Mouse (Mus musculus): Measurements from ENCODE around the gene Sgcd. TPM values are rescaled to one million over a fixed set of nuclear protein-coding genes. Genes with fewer than 3 reads are reported as not detected.

Gene Sgcd
- total RNA-seq, 2 experiments from 2014 or later: 66.7 to 76.3 TPM

DNA sequence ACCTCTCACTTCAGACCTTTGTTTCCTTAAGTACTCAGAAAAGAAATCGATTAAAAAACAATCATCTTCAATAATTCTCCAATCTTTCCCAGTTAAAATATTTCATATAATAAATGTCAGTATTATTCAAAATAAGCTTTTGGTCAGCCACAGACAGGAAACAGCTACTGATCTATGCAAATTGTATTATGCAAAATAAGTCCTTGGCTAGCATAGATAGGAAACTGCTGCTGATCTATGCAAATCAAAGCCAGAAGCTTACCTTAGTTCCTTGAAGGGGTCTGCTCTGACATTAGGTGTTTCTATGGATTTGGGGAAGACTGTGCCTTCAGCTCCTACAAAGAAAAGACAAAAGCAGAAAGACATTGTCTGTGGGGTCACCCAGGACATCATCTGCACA is 906.3 kb downstream of the Sgcd start:
- intact Hi-C loops (cut with DNase I): no loop called here
- DNase-seq (ENCODE audit: low spot score): no peak

DNA sequence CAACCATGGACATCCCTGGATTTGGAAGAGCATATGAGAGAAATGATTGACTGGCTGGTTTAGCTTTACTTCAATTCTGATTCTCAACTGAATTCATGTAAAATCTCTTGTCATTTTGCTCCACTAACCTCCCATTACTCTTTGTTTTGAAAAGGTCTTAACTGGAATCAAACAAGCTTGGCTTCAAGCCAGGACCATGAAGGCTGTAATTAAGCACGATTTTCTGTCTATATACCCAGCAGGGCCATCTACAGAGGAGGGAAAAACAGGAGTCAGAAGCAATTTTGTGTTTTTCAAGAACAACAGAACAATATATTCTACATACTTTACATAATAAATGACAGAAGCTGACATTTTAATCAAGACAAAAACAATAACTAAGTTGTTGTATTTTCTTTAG is 915.2 kb downstream of the Sgcd start:
- DNase-seq (ENCODE audit: low spot score): no peak
- intact Hi-C loops (cut with DNase I): no loop called here

DNA sequence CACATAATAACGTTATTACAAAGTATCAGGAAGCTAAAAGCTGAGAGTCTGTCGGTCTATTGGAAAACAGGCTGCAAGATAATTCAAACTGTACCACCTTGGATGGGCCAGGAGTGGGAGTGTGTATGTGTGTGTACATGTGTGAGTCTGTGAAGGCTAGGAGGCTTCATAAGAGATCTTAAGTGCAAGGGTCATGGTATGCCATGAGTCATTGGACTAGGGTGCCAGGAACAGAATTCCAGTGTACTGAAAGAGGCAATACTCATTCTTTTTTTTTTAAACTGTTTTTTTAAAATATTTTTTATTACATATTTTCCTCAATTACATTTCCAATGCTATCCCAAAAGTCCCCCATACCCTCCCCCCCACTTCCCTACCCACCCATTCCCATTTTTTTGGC is 917.6 kb downstream of the Sgcd start:
- intact Hi-C loops (cut with DNase I): no loop called here
- no peak for DNase-seq (ENCODE audit: low spot score)

DNA sequence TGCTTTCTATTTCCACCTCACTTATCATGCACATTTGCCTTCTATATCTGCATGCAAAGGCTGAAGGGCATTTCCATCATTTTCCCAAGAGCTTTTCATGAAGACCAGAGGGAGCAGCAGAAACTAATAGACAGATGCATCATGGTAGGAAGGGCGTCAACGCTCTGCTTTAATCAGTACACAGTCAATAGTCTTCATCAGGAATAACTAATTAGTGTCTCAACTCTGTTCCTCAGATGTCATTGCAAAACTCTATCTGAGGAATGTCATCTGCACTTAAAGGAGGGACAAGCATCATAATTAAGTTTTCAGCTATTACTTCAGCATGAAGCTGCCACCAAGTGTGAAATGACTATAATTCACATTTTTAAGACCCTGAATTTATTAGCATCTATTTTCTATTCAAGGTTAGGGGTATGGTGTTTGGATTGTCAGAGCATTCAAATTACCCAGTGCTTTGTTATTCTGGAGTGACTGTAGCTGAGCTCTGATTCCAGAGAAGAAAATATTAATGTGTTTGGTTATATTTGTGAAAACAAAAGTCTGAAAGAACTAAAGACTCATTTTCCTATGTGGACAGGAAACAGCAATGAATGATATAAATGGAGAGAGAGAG is 918.9 kb downstream of the Sgcd start:
- intact Hi-C loops (cut with DNase I): no loop called here
- DNase-seq (ENCODE audit: low spot score): no peak

DNA sequence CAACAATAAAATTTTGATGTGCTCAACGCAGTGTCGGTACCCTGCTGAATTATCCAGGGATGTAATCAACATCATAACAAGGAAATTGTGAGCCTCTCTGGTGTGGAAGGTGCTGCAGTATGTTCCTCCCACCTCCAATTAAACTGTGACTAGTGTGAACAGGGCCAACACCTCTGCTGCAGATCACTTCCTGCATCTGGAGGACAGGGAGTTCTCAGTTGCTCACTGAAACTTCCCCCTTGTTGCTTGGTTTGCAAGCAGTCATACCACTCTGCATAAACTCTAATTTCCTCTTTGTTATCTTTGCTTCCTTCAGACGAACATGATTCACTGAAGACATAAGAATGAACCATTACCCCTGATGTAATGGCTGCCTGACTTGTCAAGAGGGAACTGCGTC is 925.1 kb downstream of the Sgcd start:
- DNase-seq (ENCODE audit: low spot score): no peak
- intact Hi-C loops (cut with DNase I): no loop called here

DNA sequence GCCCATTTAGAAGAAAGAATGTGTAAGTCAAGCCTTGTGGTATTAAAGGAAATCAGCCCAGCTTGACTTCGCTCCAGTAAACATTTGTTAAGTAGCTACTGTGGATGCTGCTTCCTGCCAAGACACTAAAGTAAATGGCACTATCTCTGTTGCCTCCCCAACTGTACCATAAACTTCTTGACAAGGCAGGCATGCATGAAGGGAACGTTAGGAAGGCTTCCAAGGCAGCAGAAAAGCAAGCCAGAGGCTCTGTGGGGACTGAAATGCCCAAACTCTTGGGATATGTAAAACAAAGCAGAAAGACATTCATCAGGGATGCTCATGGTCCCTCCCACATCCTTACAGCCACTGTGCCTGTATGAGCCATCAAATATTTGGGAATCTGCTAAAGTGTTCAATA is 938.4 kb downstream of the Sgcd start:
- intact Hi-C loops (cut with DNase I): no loop called here

DNA sequence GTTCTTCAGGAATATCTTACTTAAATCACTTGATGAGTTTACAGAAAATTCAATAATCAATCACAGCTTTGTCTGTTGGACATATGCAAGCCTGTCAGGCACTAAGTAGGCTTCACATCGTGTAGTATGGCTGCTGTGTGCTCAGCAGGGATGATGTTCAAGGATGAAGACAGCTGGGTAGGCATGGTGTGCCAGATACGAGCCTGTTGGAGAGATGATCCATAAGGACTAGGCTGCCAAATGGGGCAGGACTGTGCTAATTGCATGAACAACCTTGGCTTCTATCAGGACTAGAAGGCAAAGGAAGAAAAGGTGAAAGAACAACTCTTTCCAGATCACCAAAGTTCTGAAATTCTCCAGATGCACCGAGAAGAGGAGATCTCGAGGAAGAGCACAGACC is 939.0 kb downstream of the Sgcd start:
- intact Hi-C loops (cut with DNase I): no loop called here
- DNase-seq (ENCODE audit: low spot score): no peak

More for the DNA sequence above, 938.4 kb downstream of the Sgcd start:
- DNase-seq (ENCODE audit: low spot score): no peak

DNA sequence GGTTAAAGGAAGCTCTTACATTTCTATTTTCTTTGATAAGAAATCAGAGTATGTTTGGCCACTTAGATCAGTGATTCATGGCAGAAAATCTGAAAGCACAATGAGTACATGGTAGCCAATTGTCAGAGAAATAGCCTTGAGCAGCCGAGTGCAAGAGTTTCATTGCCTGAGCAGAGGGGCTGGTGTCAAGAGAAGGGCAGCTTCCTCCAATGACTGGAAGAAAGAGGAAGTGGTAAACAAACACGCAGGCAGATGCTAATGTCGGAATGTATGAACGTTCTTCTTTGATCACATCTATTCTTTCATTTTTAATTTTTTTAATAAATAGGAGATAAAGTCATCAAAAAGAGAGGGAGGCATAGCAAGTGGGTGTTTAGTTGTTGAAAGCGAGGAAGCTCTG is 956.5 kb downstream of the Sgcd start:
- intact Hi-C loops (cut with DNase I): no loop called here

DNA sequence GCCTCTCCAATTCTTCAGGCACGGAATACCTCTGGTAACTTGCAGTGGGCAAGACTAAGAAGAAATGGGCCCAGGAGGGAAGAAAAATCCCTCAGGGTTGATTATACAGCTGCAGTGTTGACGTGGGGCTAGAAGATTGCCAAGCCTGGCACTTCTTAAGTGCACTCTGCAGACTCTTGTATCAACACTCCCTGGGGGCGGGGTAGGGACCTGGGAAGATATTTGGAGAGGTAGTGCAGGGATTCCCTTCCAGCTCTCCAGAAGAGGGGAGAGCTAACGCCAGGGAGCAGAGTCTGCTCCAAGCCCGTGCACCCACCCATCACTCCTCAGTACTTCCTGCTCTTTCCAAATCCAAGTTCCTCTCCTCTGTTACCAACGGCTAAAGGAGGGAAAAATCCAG is 967.9 kb downstream of the Sgcd start:
- intact Hi-C loops (cut with DNase I): no loop called here

More for the DNA sequence above, 956.5 kb downstream of the Sgcd start:
- no peak for DNase-seq (ENCODE audit: low spot score)

DNA sequence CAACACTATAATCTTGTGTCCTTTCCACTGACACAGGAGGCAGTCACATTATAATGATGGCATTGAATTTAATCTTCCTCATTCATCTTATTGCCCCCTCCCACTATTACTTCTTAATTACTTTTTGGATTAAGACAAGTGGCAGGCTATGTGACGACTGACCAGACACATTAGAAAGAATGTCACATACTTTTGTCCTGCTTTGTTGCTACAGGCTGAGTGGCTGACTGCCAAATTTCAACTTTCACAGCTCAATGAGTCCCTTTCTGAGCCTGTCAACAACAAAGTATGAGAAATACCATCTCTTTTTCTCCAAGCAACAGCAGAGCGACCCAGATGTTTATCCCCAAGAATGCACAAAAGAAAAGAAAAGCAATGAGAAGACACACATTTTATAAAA is 970.6 kb downstream of the Sgcd start:
- DNase-seq (ENCODE audit: low spot score): no peak
- intact Hi-C loops (cut with DNase I): no loop called here

More for the DNA sequence above, 967.9 kb downstream of the Sgcd start:
- peak; percentile 3 for DNase-seq (ENCODE audit: low spot score)

DNA sequence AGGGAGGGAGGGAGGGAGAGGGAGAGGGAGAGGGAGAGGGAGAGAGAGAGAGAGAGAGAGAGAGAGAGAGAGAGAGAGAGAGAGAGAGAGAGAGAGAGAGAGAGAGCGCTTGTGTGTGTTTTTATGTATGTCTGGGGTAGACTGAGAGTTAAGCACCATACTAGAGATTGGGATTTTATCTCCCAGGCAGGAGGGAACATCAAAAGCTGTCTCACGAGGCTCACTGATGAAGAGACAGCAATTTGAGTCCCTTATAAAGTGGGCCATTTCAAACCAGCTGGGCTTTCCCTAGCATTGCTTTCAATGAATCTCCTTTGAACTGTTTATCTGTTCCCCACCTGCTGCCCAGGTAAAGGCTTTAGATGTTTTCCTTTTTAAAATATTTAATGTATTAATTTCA is 973.1 kb downstream of the Sgcd start:
- intact Hi-C loops (cut with DNase I): no loop called here
- no peak for DNase-seq (ENCODE audit: low spot score)

DNA sequence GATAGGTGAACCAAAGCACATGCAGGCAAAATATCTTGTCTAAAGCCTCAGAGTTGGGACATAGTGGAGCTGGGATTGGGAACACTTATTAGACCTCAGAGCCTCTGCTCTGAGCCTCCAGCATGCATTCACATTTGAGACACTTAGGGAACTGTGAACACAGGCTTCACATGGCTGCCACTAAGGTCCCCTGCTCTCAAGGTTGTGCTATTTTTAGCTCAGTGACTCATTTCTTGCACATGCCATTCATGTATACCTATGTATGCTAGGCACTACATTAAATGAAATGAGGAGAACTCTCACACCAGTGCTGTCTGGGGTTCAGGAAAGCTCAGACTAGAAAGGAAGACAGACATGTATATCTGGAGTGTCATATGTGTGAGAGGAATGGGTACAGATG is 974.5 kb downstream of the Sgcd start:
- no peak for DNase-seq (ENCODE audit: low spot score)
- intact Hi-C loops (cut with DNase I): no loop called here

DNA sequence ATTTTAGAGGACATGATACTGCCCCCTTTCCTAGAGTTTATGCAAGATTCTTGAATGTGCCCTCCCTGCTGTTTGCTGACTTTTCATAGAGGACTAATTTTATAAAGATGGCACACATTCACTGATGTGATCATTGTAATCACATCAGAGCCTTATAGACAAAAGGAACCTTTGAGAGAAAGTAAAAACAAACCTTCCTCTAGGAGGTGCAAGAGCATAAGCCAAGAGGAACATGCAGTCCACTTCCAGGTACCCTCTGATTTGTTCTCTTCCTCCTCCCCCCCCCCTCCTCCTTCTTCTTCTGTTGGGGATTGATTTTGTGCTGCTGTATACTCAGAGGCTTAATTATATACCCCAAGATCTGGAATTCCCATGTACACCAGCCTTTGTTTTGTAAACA is 978.6 kb downstream of the Sgcd start:
- intact Hi-C loops (cut with DNase I): no loop called here
- DNase-seq (ENCODE audit: low spot score): no peak

DNA sequence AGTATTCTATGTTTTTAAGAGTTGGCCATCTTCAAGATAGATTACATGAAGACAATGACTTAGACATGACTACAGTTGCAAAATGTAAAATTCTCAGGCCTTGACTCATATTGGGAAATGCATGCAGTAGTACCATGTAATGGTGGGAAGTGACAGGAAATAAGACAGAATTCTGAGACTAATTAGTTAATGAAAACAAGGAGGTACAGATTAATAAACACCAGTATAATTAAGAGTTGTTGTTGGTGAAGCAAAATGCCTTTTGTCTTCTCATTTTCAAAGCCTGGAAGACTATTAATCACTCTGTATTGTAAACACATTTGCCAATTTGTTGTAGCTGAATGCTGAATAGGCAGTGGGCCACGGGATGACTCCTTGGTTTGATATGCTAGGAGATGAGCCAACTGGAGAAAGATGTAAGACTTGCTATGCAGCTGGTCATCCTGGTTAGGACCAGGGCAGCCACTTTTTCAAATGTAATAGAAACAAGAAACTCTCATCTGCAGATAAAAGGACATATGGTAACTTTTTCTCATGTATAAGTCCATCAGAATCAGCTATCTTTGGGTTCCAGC is 983.4 kb downstream of the Sgcd start:
- intact Hi-C loops (cut with DNase I): no loop called here
- DNase-seq (ENCODE audit: low spot score): no peak

DNA sequence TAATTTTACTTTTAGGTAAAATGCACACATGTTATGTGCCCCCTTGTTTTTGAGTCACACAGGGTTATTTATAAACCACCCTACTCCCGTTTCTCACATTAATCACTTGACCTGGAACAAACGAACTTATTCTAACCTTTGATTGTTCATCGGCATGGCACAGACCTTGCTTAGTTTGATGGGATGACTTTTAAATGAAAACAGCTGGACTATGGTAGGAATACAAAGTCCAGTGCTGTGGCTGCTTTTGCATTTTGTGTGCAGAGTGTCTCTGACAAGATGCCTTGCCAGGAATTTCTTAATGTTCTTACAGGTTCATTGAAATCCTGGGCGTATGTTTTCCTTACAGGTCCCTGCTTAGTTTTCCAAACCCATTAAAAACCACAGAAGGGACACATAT is 1049.5 kb downstream of the Sgcd start:
- intact Hi-C loops (cut with DNase I): no loop called here
- no peak for DNase-seq (ENCODE audit: low spot score)

DNA sequence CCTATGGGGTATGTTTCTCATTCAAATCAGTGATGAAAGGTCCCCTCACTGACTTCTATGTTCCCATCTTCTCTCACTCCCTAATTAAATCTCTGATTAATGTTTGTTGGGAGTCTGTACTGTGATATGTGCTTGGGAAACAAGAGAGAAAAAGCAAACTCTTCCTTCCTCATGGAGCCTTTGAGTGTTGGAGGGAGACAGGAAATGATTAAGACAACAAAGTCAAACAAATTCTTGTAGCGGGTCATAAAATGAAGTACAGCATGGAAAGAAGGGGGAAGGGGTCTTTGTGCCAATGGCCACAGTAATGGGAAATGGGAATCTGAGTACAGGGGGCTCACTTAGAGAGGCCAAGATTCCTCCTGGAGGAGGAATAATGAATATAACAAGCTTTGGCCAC is 1063.8 kb downstream of the Sgcd start:
- no peak for DNase-seq (ENCODE audit: low spot score)
- intact Hi-C loops (cut with DNase I): no loop called here

DNA sequence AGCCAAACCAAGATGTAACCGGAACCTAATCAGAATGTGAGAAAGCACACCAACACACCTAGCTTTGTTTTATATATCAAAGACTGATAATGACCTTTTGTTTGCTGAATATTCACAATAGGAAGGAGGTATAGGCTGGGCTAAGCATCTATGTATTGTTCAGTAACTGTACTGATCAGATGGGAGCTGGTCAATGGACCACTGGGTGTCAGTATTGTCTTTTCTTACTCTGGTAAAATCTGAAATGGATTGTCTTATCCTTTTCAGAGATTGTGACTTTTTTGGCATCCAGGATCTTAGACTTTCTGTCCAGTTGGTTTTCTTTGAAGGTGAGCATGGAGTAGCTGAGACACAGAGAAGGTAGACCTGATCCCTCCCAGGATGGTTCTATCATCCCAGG is 1068.5 kb downstream of the Sgcd start:
- intact Hi-C loops (cut with DNase I): loop anchor here (2.0 kb wide), 1 partner anchor 467 kb away; no protein-coding TSS in a partner anchor
- DNase-seq (ENCODE audit: low spot score): no peak

DNA sequence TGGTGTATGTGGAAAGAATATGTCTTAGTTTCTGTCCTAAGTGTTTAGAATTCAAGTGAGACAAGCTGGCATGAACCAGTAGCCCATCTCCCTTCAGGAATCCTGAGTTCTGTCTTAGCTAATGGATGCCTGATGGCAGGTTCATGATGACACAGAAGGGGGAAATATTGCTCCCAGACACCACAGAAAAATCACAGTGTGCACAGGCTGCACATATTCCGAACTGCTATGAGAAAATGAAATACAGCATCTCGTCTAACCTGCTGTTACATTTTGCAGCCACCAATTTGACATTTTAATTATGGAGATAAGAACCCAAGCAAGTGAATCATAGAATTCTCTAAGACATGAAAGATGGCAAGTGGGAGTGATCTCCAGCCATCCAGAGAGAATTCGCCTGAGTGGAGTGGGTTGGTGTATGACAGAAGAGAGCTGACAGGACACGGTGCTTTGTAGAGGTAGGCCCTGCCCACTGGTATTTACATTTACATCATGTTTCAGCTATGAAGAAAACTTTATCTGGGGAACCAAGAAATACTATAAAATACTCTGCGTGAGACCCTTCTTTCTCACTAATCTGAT is 1076.0 kb downstream of the Sgcd start:
- intact Hi-C loops (cut with DNase I): no loop called here
- no peak for DNase-seq (ENCODE audit: low spot score)

DNA sequence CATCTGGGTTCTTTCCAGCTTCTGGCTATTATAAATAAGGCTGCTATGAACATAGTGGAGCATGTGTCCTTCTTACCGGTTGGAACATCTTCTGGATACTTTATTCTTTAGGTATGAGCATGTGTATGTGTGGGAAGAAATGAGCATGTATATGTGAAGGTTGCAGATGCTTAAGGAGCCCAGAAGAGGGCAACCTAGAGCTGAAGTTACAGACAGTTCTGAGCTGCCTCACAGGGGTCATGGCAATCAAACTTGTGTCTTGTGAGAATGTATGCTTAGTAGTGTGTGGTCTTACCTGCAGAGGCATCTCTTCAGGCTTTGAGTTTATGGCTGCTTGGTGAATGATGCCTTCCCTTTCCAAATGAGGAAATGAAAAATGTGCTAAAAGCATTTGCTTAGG is 1084.5 kb downstream of the Sgcd start:
- intact Hi-C loops (cut with DNase I): no loop called here

DNA sequence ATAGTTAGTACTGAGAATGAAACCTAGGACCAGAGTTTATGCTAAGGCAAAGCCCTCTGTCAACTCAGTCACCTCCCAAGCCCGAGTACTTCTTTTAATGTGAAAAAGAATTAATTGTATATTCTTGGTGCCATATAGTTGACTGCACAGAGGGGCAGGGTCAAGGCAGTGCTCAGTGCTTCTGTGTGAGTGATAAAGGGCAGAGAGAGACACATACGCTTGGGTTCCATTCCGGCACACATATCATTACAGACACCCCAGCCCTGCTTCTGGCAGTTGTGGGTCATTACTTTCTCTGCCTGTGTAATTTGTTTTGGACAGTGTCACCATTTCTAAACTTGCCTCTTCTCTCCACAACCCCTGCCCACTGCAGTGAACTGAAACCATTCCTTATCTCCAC is 1099.7 kb downstream of the Sgcd start:
- intact Hi-C loops (cut with DNase I): no loop called here
- DNase-seq (ENCODE audit: low spot score): no peak

More for the DNA sequence above, 1084.5 kb downstream of the Sgcd start:
- DNase-seq (ENCODE audit: low spot score): no peak

DNA sequence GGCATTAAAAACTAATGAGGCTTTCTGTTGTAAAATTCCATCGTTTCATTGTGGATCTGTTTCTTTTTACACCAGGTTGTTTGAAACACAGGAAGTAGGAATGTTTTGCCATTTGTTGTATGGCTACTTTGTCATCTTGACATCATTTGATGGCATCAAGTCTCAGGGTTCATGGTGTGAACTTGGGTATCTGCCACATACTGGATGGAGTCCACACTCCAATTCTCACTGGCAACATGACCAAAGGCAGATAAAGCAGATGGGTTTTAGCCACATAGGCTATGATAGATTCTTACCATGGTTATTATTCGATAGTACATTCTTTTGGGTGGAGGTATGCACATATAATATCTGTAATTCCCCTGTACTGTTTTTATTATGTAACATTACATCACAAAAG is 1106.3 kb downstream of the Sgcd start:
- intact Hi-C loops (cut with DNase I): no loop called here
- DNase-seq (ENCODE audit: low spot score): no peak

DNA sequence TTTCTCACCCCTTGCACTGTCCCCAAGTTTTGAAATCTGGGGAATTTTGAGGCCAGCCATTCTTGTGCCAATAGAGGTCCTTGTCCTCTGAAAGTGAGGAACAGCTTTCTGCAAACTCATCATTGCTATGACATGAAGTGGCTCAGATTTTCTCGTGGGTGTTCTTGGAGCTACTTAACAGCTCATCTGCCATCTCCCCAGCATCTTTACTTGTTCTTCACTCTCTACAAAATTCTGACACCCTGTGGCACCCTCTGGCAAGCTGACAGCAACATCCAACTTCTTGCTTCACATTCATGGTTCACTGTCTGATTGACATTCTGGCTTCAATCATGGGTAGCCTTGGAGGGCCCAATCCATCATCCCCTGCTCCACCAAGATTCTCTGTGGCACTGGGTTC is 1113.0 kb downstream of the Sgcd start:
- no peak for DNase-seq (ENCODE audit: low spot score)
- intact Hi-C loops (cut with DNase I): no loop called here

Measured in heart, postnatal 25 days (tissue).